Mouse (Mus musculus): ENCODE measurements around the gene Ticam1.
"Not testable (repeated sequence)": the region's sequence is repeated elsewhere in the genome, so short reads cannot be mapped to it uniquely, and the experiment has no call there.

The Ticam1 gene

GRCm38 (mm10) chr17:56265011-56265410, 11.6 kb downstream of the Ticam1 start:
- DNase-seq (ENCODE audit: extremely low spot score, low read depth, low spot score): no peak

DNA sequence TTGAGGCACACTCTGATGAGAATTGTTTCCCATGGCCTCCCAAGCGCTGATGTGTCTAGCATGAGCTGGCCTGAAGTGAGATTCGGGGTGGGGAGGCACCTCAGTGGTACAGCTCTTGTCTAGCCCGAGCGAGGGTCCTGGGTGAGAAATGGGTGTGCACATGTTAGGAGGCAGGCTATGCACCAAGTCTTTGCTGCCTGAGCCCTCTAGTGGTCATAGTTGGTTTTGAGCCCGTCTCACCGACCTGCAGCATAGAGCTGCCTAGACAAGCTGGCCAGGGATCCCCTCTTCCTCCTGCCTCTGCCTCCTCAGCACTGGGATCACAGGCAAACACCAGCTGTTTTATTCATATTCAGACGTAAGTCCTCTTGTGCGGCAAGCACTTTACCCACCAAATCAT, 12.6 kb downstream of the Ticam1 start:
- peak; percentile 62 for DNase-seq (ENCODE audit: extremely low spot score, low read depth, low spot score)

- DNase-seq (ENCODE audit: extremely low spot score, low read depth, low spot score): no peak
These were observed 13.9 kb downstream of the Ticam1 start for GRCm38 (mm10) chr17:56262645-56263094.

DNA sequence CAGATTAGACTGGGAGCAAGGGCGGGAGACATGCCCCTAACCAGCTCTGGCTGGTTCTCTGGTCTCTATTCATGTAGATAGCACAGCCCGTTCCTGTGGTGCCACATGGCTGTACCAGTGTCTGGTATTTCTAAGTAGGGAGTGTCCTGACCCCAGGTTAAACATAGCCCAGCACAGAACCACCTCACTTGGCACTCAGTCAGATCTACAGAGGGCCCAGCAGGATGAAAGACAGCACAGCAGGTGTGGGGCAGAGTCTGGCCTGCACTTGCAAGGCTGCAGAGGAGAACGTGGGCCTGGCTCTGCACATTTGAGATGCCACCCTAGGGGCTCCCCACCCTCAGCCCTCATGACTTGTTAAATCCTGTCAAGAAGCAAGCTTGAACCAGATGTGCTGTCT, 15.4 kb downstream of the Ticam1 start:
- no peak for DNase-seq (ENCODE audit: extremely low spot score, low read depth, low spot score)

- DNase-seq (ENCODE audit: extremely low spot score, low read depth, low spot score): no peak
These were observed 17.1 kb downstream of the Ticam1 start for GRCm38 (mm10) chr17:56259301-56260037.

DNA sequence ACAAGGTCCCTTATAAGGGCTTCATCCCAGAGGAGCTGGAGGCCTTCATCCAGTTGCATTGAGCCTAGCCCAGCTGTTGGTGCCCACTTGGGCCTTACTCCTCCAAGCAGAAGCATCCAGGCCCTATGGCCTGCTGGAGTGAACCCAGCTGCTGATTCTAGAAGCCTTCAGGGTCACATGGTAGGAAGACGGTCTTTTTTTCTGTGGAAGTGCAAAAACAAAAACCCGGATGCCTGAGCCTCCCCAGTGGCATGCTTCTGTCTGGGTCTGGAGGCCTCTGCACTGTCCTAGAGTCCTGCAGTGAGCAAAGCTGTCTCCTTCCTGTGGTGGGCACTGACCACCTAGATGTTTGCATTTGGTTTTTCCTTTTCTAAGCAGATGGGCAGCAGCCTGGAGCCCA, 17.8 kb downstream of the Ticam1 start:
- not testable (repeated sequence) for DNase-seq (ENCODE audit: extremely low spot score, low read depth, low spot score)

DNA sequence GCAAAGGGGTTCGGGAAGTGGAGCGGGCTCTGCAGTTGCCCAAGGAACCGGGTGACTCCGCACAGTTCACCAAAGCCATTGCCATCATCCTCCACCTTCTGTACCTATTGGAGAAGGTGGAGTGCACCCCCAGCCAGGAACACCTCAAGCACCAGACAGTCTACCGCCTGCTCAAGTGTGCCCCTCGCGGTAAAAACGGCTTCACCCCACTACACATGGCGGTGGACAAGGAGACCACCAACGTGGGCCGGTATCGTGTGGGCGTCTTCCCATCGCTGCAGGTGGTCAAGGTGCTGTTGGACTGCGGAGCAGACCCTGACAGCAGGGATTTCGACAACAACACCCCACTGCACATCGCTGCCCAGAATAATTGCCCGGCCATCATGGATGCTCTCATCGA, 18.3 kb downstream of the Ticam1 start:
- DNase-seq (ENCODE audit: extremely low spot score, low read depth, low spot score): not testable (repeated sequence)

DNA sequence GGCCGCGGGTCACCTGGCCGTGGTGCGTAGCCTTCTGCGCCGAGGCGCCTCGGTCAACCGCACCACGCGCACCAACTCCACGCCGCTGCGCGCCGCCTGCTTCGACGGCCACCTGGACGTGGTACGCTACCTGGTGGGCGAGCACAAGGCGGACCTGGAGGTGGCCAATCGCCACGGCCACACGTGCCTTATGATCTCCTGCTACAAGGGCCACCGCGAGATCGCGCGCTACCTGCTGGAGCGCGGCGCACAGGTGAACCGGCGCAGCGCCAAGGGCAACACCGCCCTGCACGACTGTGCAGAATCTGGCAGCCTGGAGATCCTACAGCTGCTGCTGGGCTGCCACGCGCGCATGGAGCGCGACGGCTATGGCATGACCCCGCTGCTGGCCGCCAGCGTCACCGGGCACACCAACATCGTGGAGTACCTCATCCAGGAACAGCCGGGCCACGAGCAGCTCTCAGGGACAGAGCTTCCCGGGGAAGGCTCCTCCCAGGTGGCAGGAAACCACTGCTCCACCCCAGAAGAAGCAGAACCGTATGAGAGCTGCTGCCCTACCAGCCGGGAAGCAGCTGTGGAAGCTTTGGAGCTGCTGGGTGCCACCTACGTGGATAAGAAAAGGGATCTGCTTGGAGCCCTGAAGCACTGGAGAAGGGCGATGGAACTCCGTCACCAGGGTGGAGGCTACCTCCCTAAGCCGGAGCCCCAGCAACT, 19.2 kb downstream of the Ticam1 start:
- no peak for DNase-seq (ENCODE audit: extremely low spot score, low read depth, low spot score)

- peak; percentile 98 for DNase-seq (ENCODE audit: extremely low spot score, low read depth, low spot score)
These were observed 20.2 kb downstream of the Ticam1 start, which contains the start of gene Fem1a for GRCm38 (mm10) chr17:56256239-56256881. Gene Fem1a, plus strand, starts transcription at chr17:56256810.

DNA sequence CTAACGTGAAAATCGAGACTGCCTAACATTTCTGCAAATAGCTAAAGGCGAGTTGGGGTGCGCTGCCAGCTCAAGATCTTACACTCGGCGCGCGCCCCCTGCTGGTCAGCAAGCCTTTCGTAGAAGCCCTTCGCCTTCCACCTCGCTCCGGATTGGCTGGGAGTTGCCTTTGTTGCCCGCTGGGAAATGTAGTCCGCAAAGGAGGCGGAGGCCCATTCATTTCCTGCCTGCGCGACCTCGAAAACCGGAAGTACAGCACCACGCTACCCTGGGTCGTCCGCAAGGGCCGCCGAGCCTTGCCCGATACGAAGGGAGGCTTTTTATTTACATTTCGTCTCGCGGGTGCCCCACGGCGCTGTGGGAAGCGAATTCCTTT, 20.7 kb downstream of the Ticam1 start:
- peak; percentile 92 for DNase-seq (ENCODE audit: extremely low spot score, low read depth, low spot score)

GRCm38 (mm10) chr17:56255429-56255828, 21.2 kb downstream of the Ticam1 start:
- no peak for DNase-seq (ENCODE audit: extremely low spot score, low read depth, low spot score)

DNA sequence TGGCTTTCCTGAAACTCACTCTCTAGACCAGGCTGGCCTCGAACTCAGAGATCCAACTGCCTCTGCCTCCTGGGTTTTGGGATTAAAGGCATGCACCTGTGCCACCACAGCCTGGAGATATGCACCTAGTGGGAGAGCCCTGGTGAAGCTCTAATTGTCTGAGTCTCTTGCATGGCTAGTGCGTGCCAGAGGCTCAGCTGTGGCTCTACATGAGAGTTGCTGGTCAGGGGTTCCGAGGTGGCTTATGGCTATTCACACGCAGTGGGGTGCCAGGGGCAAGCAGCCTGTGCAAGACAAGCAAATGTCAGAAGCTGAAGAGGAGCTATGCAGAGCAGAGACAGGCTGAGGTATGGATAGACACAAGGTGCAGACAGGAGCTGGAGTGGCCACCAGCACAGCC, 21.9 kb downstream of the Ticam1 start:
- no peak for DNase-seq (ENCODE audit: extremely low spot score, low read depth, low spot score)

DNA sequence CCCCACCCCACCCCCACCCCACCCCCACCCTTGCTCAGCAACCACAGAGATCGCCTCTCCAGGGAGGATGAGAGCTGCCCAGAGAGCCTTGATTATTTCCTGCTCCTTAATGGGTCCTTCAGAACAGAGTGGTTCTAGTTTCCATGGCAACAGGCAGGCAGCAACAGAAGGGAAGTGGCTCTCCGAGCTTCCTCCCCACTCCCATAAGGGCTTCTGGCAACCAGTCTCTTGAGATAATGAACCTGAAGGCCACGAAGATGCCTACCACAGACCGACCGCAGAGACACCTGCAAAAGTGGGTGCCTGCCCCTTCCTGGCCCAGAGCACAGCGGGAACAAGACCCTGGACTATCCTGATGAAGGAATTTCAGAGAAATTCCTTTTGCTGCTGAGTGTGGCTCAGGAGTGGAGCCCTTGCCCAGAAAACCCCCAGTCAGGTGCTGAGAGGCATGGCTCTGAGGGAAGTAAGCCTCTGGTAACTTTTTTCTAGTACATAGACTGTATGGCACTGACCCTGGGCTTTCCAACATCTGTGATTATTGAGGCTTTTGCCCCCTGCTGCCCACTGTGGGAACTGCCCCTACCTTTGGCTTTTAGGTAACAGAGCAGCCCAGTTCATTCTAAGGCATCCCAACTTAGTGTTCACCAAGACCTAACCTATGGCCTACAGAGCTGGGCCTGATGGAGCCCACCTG, 25.3 kb downstream of the Ticam1 start:
- no peak for DNase-seq (ENCODE audit: extremely low spot score, low read depth, low spot score)

GRCm38 (mm10) chr17:56245608-56246007, 31.0 kb downstream of the Ticam1 start:
- no peak for DNase-seq (ENCODE audit: extremely low spot score, low read depth, low spot score)

GRCm38 (mm10) chr17:56241541-56242401, 34.8 kb downstream of the Ticam1 start:
- DNase-seq (ENCODE audit: extremely low spot score, low read depth, low spot score): peak; percentile 78

DNA sequence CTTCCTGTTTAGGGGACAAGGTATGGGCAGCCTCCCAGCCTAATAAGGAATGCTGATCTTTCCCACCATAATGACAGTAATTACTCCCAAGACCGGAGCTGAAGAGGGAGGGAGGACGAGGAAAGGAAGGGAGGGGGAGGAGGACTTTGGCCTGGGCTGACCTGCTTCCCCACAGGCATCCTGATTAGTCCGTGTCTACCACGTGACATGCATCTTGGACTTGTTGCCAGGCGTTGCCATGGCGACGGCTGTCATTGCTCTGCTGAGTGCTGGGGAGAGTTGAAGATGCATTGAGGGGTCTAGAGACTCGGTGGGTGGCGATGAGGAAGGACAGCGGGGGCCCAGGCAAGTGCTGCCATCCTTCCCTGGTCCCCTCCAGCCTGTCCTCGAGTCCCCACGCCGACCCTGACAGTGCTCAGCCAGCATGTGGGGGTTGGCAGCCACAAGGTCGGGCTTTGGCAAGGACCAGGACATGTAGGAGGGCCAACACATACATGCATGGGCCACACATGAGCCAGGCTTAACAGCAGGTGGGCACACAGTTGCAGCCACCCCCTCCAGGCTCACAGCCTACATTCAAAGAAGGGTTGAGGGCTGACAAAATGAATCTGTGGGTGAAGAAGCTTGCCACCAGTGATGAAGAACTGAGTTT, 42.6 kb downstream of the Ticam1 start:
- DNase-seq (ENCODE audit: extremely low spot score, low read depth, low spot score): no peak

DNA sequence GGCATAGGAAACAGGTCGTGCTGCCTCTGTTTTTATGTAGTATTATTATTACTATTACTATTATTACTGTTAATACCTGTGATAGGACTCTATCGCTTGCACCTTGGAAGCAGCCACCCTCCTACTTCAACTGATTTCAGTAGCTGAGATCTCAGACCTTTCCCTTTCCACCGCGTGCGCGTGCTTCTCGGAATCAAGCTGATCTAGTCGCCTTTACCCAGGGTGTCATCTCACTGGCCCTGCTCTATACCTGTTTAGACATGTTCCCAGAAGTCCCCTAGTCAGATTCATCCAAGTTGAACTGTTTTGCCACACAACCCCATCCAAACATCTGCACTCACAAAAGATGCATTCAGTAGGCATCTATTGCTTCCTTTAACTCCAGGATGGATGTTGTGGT, 43.2 kb downstream of the Ticam1 start:
- no peak for DNase-seq (ENCODE audit: extremely low spot score, low read depth, low spot score)

DNA sequence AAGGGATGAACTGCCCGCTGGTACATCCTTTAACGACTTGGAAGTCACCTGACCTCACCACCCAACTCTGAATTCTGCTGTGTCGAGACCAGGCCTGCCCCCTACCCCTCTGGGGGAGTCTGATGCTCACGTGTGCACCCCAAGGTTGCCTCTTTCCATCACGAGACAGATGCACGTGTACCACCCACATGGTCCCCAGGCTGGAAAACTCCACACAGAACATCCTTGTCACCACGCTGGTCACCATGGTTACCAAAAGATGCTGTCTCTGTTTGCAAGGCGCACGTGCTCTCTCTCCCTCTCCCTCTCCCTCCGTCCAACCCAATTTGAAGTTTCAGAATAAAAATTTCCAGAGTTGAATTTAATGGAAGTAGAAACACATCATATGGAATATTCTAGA, 46.6 kb downstream of the Ticam1 start:
- DNase-seq (ENCODE audit: extremely low spot score, low read depth, low spot score): no peak

- DNase-seq (ENCODE audit: extremely low spot score, low read depth, low spot score): no peak
These were observed 50.0 kb downstream of the Ticam1 start for GRCm38 (mm10) chr17:56226566-56226965.

- no peak for DNase-seq (ENCODE audit: extremely low spot score, low read depth, low spot score)
These were observed 51.7 kb downstream of the Ticam1 start for GRCm38 (mm10) chr17:56224916-56225315.
